Mouse (Mus musculus): ENCODE data around the gene Wdr11.

GRCm38 (mm10) chr7:129574471-129574870 is 17.2 kb upstream of the Wdr11 start:
- TF ChIP-seq CTCF (IDR thresholded peaks at IDR 0.05; ENCODE audit: control insufficient read depth, insufficient read depth, insufficient replicate concordance, low read depth, low read length) (no peak), POLR2A (IDR thresholded peaks at IDR 0.05; ENCODE audit: control insufficient read depth, low read depth, low read length) (no peak)
